Mouse (Mus musculus) left cerebral cortex, postnatal 36 days (tissue): Measurements from ENCODE around the gene Hist3h2a. TPM values are rescaled to one million over a fixed set of nuclear protein-coding genes. Genes with fewer than 3 reads are reported as not detected.
"Not testable (repeated sequence)": the region's sequence is repeated elsewhere in the genome, so short reads cannot be mapped to it uniquely, and the experiment has no call there.

Experiments
- DNase-seq, 2 experiments: peaks; one replicate each; pipeline ENCODE4 v3.0.0; 2021 to 2022; ENCODE audit warnings: low spot score in 2 of 2, mixed read lengths in 1 of 2
- intact Hi-C: fragments of 180-260 bp; cut with DNase I; formaldehyde crosslinking; loops from one replicate; pipeline ENCODE4 v1.15.1; 2025
- total RNA-seq, 2 experiments: library from RNA; stranded (reverse); gene quantifications; 2 replicates each; pipeline ENCODE4 v1.2.3; 2021

The Hist3h2a gene
- total RNA-seq, 2 experiments from 2014 or later: 60.9 to 64.1 TPM

DNA sequence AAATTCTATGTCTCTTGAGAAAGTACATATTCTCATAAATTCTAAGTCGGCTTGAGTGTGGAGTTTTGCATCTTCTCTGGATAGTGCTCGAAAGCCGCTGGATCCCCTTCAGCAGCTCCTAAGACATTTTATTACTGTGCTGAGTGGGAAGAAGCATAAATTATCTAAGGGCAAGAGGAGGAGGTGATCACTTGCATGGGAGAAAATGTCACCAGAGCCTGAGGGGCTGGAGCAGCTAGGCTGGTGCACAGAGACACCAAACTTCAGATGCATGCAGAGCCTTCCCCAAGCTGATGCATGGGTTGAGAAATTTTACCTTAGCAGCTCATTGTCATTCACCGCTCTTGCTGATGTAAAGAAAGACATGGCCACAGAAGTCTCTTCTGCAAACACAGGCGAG, 10.3 kb upstream of the Hist3h2a start:
- no peak for DNase-seq
- intact Hi-C loops: no loop called here

DNA sequence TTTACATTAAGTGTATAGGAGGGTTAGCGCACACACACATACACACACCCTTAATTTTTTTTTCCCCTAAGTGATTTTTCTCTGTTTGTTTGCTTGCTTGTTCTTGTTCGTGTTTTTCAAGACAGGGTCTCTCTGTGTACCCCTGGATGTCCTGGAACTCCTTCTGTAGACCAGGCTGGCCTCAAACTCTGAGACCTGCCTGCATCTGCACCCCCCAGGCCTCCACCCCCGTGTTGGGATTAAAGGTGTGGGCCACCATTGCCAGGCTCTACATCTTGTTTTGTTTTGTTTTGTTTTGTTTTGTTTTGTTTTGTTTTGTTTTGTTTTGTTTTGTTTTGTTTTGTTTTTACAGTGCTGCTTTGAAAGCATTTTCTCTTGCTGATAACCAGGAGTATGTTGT, 7.2 kb upstream of the Hist3h2a start:
- DNase-seq: no peak
- intact Hi-C loops: no loop called here

DNA sequence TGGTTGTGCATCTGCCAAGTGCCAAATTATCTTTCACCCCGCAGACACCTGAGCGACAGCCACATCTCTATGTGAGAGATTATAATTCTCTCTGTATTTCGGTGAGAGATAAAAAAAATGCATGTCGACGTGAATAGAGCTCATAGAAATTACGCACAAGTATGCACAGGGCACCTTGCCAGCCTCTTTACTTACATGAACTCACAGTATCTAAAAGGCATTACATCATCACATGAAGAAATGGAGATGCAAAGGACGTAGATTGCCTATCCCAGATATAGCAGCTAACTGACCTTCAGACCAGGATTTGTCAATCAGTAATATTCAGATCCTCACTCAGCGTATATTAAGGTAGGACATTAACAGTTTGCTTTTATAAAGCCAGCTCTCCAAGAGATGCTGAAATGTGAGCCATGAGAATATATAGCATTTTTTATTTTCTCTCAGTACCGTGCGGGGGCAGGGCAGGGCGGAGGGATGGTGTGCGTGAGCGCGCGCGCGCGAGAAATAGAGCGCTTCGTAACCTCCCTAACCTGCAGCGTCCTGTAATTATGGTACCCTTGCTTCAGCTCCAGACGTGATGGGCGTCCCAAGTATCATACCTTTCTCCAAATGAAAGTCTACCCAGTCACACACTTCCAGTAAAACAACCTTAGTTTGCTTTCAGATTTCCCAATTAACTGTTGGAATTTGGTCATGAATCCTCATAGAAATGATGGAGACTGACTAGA, 6.5 kb upstream of the Hist3h2a start:
- intact Hi-C loops: no loop called here
- DNase-seq: peak; percentile 64 to 65

DNA sequence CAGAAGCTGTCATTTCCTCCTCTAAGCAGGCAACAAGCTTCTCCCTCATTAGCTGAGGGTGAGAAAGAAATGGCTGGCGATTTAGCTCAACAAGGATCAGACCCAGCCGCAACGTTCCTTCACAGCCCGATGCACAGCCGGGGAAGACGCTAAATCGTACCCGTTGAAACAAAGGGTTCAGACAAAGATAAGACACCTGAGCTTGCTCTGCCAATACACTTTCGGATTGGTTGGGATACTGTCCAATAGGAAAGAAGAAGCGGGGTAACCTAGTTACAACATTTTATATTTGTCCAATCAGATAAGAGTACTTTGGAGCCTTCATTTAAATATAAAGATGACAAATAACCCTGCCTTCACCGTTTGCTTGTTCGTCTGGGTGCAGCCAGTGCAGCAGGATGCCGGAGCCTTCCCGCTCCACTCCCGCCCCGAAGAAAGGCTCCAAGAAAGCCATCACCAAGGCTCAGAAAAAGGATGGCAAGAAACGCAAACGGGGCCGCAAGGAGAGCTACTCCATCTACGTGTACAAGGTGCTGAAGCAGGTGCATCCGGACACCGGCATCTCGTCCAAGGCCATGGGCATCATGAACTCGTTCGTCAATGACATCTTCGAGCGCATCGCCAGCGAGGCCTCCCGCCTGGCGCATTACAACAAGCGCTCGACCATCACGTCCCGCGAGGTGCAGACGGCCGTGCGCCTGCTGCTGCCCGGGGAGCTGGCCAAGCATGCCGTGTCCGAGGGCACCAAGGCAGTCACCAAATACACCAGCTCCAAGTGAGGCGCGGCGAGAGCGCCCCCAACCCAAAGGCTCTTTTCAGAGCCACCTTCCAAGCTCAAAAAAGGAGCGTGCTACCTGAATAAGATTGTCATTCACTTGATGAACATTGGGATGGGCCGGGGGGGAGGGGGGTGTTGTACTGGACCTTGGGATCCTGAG, 5.7 kb upstream of the Hist3h2a start, which contains the start of gene Hist3h2ba:
TSS of gene Hist3h2ba (plus strand) at position 379 of the 938 bp plus-strand sequence.
- intact Hi-C loops: no loop called here
- DNase-seq: peak; percentile 81

DNA sequence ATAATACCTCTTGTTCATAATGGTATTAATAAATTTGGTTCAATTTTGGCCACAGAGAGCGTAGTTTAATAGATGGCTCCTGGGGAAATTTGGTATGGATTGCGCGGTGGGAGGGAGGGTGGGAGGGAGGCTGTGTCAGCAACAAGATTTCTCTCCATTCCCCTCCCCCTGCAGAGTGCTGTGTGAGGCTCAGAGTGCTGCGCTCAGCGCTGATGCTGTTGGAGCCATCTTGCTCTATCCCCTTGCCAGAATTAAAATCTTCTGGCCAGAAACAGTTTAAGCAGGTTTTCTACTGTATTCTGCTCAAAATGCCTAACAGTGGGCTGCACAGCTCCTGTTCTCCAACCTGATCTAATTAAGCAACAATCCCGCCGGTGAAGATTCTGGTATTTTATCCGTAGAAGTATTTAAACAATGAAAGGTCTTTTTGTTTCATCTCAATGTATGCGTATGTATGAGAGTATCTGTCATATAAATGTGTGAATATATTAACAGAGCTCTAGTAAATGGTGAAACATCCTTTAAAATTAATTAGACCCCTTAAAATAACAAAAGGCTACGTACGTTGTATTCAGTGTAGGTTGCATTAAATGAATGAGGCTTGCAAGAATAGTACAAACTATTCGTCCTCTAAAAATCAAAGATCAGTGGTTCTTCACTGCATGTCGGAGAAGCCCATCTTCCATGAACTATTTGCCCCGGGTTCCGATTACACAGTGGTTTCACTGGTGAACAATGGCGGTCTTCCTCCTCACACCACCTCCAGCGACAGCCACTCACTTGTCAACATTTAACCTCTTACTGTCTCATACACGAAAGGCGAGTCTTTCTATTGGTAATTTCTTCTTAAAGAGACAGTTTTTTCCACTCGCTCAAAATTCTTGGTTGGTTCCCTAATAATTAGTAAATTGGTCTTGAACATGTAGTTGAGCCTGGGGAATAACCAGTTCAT, 4.7 kb upstream of the Hist3h2a start:
- peak; percentile 52 to 67 for DNase-seq
- intact Hi-C loops: no loop called here

DNA sequence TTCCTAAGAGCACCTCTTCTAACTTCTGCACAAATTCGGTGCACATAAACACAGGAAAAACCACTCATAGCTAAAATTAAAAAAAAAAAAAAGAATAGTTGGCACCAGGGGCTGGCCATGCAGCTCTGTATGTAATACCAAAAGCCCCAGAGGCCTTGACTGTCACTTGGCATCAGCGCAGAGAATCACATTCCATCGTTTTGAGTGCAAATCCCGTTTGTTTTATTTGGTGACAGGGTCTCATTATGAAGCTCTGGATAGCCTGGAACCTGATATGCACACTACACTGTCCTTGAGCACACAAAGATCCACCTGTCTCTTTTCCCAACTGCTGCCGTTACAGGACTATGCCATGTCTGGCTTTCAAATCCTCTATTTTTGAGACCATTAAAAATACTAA, 3.3 kb upstream of the Hist3h2a start:
- DNase-seq: no peak
- intact Hi-C loops: no loop called here

DNA sequence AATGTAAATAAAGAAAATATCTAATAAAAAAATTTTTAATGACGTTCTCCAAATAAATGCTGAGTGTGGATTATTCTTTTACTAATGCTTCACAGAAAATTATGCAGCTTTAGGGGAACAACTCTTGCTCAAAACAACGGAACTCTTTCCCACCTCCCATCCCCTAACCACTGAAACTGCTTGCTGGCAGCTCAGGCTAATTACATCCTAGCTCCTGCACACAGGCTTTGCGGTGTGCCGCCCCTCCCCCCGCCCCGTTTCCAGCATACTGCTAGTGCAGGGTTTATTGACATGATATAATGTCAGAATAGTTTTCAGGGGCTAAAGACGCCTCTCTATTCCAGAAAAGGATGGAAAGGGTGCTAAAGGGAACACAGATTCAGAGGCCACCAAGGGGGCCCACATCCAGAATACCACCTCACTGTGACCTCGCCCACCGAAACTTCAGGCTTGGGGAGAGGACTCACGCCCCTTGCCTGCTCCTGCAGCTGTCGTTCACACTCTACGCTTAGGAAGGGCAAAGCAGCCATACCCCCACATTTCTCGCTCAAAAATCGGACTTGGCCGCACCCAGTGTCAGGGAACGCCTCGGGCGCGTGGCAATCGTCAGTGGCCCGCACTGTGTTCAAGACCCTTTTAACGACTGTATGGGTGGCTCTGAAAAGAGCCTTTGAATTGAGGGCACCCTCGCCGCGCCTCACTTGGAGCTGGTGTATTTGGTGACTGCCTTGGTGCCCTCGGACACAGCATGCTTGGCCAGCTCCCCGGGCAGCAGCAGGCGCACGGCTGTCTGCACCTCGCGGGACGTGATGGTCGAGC, 925 bp upstream of the Hist3h2a start:
- DNase-seq: no peak
- intact Hi-C loops: no loop called here

DNA sequence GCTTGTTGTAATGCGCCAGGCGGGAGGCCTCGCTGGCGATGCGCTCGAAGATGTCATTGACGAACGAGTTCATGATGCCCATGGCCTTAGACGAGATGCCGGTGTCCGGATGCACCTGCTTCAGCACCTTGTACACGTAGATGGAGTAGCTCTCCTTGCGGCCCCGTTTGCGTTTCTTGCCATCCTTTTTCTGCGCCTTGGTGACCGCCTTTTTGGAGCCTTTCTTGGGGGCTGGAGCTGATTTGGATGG, 390 bp upstream of the Hist3h2a start:
- DNase-seq, intact Hi-C loops: not testable (repeated sequence)

DNA sequence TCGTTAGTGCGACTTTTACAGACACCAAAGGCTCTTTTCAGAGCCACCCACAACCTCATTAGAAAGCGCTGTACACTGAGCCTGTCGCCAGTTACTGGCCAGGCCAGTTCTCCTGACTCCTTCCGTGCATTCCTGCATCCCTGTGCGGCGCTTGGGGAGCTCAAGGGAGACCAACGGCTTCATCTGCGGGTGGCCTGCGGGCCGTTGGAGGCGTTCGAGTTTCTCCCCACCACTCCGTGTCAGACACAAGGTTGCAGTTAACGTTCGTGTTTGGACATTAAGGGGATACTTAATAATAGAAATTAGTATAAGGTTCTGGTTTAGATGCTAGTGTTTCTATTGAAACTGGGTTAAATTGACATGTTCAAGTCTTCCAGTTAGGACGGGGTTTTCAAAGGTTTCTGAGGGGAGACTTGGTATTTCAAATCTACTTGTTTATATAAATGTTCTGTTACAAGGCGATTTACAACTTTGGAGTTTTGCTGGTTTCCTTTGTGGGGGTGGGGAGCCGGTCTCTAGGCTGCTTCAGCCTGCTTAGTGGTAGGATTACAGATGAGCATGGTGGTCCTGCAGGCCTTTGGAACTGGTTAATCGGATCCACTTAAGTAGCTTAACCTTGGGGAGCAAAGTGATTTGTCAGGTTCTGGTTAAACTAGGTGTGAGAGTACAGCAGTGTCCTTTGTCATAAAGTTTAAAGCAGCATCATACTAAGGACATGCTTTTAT, 820 bp downstream of the Hist3h2a start:
- DNase-seq: no peak
- intact Hi-C loops: no loop called here

DNA sequence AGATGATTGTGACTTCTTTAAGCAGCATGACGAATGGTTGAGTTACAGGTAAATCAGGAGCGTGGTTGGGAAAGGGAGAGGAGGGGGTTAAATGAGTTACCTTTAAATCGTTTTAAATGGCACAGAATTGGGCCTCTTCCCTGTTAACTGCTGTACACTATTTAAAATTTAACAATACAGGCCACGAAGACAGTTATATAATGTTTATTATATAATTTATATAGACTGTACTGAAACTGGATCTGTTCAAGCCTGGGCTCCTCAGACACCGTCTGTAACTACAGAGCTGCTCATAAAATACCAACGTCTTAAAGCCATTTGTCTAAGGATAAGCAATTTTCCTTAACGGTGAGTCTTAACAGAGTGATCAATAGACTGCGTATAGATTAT, 1.4 kb downstream of the Hist3h2a start:
- intact Hi-C loops: no loop called here
- no peak for DNase-seq

DNA sequence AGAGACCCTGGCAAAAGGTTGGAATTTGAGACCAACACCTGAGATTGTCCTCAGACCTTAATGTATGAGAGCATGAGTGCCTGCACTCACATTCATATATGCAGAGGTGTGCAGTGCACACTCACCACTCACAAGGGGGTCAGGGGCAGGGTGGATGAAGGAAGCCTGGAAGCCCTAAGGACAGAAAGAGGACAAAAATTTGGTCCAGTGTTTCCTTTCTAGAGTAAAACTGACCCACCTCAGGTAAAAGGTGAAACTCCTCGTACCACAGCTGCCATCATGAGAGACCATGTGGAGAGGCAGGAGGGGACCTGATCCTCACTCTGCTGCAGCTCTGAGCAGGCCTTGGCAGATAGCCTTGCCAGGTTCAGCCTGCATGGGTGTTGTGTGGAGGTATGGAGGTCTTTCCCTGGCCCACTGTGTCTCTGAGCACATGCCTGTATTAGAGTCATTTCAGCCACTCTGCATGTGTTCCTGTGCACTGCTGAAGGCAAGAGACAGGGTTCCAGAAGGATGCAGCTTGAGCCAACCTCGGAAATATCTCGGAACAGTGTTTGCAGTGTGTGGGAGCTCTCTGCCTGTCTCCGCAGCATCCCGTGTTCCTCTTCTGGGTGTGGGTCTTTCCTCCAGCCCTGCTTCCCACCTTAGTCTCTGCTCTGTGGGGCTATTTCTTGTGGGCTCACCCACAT, 2.9 kb downstream of the Hist3h2a start:
- intact Hi-C loops: no loop called here
- DNase-seq: peak in 1 of 2 experiments; percentile 54

DNA sequence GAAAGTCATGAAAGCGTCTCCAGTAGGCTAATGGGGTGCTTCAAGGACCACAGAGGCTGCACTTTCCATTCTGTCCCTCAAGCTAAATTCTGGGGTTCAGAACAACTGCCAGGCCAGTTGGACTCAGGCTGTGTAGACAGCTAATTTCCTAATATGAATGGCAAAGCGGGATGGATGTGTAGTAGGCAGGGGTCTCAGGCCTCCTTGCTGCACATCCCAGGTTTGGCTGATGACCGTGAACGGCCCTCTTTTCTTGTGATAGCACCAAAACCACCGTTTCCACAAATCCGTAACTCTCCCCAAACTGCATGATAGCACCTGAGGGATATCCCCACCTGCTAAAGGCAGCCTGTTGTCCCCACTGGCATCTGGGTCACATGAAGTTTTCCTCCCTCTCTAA, 4.1 kb downstream of the Hist3h2a start:
- DNase-seq: no peak
- intact Hi-C loops: no loop called here

DNA sequence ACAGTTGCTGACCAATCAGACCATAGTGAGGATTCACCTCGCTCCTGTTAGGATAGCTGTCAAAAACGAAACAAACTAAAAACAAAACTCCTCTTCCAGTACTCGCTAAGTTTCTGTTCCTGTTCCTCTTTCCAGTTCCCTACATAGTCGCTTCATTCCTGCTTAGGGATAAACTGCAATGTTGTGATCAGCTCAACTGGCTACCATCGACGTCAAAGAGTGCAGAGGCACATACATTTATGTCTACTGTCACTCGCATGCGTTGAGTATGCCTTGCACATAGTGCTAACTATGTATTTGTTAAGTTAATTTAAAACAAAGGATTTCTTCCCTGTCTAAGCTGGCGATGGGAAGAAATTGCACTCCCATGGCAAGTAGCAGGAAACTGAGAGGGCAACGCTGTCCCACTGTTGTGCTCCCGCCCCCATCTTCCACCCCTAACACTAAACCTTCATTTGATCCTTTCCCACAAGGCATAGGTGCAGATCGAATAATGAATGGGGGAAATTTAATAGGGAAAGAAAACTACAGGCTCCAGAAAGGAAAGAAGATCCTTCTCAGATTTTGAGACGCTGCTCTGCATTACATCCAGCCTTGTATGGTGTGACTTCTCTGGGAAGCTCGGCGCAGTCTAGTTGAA, 4.8 kb downstream of the Hist3h2a start:
- intact Hi-C loops: no loop called here
- DNase-seq: no peak

DNA sequence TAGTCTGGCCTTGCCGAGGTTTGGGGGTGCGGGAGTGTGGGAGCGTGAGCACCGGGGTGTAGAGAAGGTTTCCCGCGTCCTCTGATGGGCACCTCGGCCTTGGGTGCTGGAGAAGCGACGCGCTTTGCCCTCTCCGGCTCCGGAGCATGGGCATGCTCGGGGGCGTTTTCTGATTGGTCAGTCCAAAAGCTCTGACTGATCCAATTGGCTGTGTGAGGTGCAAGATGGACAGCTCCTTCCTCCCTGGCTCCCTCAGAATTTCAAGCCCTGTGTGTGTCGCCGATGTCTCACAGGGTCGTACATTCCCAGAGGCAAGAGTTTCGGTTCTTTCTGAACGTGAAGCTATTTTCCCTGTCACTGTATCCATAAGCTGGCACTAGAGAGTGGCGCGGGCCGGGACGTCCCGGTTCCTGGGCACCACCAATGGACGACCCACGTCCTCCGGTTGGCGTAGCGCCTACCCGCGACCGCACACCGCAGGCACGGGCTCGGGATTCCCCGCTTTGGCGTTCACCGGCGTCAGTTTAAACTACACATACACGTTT, 5.5 kb downstream of the Hist3h2a start:
- DNase-seq: peak; percentile 77 to 80
- intact Hi-C loops: loop anchor here (2.0 kb wide), 1 partner anchor 19 kb away; the partner anchor contains the start of gene Trim11

DNA sequence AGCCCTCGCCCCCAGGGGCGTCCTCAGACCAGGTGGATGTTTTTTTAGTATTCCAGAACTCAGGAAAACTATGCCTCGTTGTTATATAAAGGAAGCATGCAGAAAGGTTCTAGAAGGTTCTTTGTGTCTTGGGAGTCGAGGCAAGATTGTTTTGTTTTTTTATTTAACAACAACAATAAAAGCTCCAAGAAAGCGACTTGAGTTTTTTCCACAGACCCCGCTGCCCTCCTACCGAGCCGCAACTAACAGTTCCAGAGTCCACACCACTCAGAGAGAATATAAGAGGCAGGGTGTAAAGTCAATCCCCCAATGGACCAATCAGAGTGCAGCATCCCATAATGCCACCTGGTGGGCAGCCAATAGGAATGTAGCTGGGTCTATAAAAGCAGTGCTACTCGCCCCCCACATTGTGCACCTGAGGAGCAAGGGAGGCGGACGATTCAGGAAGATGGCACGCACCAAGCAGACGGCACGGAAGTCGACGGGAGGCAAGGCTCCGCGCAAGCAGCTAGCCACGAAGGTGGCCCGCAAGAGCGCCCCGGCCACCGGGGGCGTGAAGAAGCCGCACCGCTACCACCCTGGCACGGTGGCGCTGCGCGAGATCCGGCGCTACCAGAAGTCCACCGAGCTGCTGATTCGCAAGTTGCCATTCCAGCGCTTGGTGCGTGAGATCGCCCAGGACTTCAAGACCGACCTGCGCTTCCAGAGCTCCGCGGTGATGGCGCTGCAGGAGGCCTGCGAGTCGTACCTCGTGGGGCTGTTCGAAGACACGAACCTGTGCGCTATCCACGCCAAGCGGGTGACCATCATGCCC, 7.1 kb downstream of the Hist3h2a start:
- DNase-seq: no peak
- intact Hi-C loops: loop anchor here (2.0 kb wide), 1 partner anchor 17 kb away; the partner anchor contains the start of gene Trim11

DNA sequence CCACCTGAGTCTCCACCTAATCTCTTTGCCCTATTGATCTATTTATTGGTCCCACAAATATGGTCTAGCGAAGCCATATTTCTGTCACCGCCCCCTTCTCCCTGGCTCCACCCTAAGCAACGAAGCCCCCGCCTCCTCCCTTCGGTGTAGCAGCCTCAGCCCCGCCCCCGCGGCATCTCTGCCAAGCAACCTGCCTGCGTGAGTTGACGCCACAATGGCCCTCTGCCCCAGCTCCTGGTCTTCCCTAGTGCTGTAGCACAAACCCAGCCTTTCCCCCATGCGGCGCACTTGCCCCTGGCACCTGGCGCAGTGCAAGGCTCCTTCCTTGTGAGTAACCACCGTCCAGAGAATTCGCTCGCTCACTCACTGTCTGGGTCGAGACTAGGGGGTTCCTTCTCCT, 9.1 kb downstream of the Hist3h2a start:
- intact Hi-C loops: no loop called here
- no peak for DNase-seq
